Mouse (Mus musculus): ENCODE data around the gene Fmnl1.

The Fmnl1 gene

DNA sequence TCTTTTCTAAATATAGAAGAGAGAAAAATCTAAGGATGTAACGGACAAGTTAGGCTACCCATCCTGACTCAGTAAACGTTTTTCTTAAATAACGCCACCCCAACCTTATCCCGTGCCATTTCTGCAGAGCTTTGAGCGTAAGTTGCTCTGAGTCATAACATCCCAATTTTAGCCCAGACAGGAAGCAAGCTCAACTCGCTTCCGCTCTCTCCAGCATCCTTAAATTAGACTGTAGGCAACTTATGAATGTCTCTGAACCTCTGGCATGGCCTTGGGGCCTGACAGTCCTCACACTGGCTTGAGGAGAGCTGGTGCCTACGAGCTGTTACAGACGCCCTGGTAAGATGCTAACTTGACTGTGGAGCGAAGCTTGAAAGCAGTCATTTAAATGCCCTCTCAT, 52.5 kb downstream of the Fmnl1 start:
- DNase-seq, result no peak

DNA sequence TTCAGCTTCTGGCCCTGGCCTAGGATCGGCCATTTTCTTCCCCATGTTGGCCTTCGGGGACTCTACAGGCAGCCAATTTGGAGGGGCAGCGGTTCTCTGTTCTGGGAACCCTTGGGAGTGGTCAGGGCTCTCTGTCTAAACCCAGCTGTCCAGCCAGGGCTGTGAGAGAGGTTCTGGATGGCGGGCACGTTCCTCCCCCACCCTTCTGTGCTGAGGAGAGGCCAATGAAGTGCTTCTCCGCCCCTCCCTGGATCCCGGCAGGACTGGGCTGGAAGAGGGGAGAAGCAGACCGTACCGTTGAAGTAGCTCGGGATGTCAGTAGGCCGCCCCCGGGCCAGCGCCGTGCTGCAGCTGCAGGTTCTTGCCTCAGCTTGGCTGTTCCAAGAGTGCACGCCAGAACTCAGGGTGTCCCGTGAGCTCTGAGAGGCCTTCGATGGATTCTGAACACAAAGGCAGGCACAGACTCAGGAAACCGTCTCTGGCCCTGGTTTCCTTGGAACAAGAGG, 53.1 kb downstream of the Fmnl1 start:
- DNase-seq, result no peak

DNA sequence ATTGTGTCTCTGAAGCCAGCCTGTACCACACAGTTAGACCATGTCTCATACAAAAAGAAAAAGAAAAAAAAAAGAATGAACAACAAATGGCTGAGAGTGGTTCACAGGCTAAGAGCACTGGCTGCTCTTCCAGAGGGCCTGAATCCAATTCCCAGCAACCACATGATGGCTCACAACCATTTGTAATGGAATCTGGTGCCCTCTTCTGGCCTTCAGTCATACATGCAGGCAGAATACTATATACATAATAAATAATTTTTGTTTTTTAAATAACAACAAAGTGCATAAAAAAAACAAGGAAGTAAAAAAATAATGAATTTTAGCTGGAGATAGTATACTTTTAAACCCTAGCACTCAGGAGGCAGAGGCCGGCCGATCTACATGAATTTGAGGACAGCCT, 58.7 kb downstream of the Fmnl1 start:
- DNase-seq, result no peak

DNA sequence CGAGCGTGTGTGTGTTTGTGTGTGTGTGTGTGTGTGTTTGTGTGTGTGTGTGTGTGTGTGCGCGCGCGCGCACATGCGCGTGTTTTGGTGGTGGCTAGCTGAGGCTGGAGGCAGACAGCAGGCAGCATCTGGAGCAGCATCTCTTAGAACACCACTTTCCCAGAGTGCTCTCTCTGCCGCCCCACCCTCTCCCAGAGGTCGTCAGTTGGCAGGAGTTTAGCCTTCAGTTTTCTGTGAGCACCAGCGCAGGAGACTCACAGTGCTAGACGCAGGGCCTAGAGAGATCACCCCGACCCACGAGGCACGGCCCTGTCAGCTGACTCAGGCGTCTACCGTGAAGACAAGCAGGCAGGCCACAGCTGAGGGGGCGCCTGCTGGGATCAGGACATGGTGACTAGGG, 59.7 kb downstream of the Fmnl1 start:
- no peak for DNase-seq

DNA sequence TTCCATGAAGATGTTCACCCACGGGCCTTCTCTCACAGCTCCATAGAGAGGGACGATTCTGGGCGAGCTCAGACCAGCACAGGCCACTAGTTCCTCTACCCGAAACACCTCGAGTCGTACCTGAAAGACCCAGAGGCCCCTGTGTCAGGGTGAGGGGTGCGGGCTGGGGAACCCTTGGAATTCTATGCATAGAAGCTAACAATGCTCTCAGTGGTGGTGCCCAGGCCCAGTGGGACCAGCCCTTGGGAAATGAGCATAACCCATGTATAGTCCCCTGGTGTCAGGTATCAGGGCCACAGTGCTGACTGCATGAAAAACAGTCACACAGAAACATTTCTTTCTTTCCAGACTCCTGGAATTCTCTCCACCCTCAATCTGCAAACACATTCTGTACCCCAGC, 60.5 kb downstream of the Fmnl1 start:
- DNase-seq, result no peak

DNA sequence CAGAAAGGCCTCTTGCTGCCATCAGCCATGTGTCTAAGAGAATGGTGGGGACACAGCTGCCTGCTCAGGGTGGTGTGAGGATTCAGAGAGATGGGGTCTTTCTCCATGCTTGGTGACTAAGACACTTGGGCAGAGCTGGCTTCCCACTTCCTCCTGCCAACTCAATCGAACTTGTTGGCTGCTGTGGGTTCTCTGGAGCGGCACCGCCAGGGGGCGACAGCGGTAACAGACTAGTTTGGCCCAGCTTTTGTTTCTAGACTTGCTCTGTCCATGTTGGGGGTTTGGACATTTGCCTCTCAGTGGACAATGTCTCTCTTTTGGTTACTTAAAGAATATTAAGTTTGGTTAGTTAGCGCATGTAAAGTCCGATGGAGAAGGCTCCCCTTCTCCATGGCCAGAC, 62.1 kb downstream of the Fmnl1 start:
- DNase-seq, result peak; percentile 81 to 85

DNA sequence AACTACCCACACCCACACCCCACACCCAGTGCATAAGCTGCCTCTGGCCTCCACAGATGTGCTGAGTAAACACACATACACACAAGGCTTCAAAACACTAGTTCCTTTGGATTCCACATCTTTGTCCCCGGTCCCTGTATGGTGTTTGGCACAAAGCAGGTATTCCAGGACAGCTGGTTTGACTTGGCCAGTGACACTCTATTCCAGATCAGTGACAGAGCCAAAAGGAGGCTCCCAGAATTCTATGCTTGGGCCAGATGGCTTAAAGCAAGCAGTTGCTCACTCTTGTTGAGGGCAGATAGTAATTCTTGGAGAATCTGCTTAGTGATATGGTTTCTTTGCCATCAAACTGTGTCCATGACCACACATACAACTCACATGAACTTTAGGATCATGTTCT, 63.5 kb downstream of the Fmnl1 start:
- DNase-seq, result no peak

DNA sequence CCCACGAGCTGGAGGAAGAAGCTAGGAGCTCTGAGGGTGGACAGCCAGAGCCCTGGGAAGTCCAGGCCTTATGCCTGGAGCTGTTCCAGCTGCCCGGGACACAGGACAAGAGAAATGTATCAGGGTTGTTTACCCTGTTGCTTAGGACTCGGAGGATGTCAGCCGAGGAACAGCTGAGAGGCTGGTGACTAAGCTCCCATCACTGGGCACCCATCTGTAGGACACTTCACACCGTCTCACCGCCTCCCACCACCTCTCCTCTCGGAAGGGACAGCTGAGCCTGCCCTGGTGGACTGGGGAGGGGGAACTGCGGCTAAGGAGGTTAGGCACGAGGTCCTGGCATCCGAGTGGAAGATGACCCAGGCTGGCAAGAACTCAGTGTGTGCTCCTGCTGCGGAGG, 64.8 kb downstream of the Fmnl1 start:
- no peak for DNase-seq

DNA sequence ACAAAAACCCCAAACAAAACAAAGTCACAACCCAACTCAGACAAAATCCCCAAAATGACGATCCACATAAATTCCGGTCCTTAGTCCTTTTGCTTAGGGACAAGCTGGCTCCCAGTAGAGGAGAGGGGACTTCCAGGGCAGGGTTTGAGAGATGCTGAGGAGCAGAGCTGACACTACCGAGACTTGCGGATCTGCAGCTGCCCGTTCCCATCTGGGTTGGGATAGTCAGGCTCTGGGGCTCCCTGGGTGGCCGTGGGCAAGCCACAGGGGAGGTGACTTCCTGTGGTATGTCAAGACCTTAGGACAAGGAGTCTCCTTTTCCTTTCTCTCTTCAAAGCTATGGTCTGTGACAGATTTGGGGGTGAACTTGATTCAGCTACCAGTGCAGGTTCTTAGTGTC, 65.5 kb downstream of the Fmnl1 start:
- DNase-seq, result no peak

DNA sequence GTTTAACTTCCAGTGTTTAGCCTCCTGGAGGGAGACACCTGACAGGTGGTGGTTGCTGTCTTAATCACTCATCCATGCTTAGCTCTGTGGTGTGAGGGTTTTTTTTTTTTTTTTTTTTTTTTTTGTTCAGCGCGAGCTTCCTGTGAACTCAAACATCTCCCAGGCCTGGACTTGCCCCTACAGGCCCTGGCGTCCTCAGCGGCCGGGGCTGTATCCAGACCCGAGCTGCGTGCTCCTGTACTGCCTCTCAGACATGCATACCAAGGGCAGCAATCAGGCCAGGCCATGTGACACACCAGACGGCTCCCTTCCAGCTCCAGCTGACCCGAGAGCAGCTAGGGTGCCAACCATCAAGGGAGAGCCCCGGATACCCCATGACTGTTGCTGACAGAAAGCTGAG, 66.0 kb downstream of the Fmnl1 start:
- no peak for DNase-seq

DNA sequence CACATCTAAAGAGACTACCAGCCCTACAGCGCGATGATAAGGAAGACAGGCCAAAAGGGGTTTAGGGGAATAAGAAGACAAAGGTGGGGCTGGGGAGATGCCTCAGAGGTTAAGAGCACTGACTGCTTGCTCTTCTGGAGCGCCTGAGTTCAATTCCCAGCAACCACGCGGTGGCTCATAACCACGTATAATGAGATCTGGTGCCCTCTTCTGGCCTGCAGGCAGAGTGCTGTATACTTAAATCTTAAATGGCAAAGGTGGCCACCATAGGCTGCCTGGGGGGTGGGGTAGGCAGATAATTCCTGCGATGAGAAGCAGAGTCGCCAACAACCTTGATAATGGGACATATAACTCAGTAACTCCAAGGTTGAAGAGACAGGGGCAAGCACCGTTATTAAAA, 66.8 kb downstream of the Fmnl1 start:
- DNase-seq, result no peak

DNA sequence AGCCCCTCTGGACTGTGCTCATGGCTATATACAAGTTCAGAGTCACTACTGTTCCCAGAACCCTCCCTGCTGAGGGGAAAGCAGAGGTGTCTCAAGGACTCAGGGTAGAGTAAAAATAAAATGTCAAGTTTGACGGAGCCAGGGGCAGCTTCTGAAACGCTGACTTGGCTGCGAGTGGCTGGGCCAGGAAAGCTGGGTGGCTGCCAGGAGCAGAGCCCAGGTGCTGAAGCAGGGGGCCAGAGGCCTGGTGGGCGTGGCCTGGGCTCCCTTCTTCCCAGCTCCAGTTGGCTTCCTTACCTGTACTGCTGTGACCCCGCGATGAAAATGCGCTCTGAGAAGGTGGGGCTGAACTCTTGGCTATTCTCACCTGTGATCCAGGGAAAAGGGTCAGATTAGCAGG, 69.8 kb downstream of the Fmnl1 start:
- no peak for DNase-seq

DNA sequence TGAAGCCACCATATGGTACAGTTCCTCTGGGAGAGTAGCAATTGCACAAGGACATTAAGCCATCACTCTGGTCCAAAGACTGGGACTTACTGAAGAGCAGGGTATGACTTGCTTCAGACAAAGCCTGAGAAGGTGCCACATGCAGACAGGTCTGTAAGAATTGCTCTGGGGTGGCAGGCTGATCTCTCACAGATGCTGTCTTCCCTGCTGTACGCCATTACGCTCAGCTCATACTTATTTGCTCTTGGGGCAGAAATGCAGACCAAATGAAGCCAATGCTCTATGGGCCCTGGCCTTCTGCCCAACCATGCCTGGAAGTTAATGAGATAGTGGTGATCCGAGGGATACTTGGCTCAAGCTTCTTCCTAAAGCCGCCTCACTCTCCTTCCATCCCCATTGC, 73.9 kb downstream of the Fmnl1 start:
- no peak for DNase-seq

DNA sequence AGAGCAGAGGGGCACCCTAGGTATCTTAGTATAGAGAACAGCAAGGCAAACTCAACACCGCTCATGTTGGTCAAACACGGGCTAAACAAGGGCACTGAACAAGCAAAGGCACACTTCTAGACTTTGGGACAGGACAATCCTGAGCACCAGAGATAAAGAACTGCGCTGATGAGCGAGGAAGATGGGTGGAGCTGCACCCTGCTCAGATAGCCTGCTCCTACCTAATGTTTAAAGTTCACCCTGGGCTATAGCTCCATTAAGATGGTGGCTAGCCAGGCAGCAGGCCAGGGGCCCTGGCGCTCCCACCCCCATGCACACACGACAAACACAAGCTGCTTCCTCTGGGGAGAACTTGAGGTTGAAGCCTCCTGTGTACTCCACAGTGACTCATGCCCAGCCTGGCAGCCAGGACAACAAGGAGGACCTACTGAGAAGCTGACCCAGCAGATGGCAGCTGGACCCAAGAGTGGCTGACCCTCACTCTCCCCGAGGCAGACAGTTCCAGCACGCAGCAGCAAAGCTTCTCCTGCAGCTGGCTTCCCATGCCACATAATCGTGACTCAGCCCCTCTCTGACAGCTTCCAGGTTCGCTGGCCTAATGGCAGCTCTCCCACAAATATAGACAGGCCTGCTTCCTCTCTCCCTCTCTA, 75.3 kb downstream of the Fmnl1 start:
- DNase-seq, result no peak

DNA sequence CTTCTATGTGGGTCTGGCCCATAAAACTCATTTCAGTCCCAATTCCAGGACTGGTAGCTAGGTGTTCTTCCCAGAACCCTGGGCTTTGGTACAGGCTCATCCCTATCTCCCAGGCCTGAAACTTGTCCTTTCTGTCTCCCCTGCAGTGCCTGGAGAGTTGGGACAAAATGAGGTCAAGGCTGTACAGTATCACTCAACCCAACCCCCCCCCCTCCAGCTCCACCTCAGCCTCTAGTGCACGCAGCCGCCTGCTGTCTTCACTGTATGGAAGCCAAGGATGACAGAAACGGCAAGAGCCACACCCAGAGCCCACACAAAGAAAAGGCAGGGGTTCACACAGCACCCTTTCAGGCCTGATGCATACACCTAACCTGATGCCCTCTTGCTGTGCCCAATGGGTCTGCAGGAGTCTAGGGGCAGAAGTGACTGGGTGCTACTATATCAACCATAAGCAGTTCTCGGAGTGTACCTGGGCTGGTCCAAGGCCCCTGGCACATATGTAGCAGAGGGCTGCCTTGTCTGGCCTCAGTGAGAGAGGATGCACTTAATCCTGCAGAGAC, 75.9 kb downstream of the Fmnl1 start:
- DNase-seq, result no peak

DNA sequence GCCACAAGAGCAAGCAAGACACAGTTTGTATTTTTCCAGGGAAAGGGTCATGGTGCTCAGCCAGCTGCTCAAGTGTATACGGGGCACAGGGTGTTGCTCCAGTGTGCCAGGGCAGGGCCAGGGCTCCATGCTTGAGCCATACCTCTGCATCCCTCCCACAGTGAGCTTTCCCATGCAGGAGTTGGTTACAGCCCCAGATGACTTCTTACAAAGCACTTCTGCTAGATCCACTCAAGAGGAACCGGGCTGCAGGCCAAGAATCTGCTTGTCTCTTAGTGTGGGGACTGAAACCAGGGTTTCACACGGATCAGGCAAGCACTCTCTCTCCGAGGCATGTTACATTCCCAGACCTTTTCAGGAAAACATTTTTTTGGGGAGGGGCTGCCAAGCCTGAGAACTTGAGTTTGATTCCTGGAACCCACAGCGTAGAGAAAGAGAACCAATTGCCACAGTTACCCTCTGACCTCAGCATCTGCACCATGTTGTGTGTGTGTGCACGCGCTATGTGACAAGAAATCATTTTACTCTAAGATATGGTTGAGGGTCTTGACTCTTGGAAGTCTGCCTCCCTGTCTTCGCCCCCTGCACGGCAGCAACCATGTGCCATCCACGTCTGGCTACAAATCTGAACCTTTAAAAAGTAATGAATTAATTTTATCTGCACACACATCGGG, 76.7 kb downstream of the Fmnl1 start:
- no peak for DNase-seq
